24 mouse cellular contexts compared by ENCODE assay signal in genomic region chr11:70663957-70664356, GRCm38 (mm10). TPM values are rescaled to one million over a fixed set of nuclear protein-coding genes. Genes with fewer than 3 reads are reported as not detected.
DNase-seq lines count a peak whose midpoint lies in the region; ATAC-seq and TF ChIP-seq lines count a peak whose summit lies in the region.
"Had no signal": no experiment of that assay in that cellular context is flagged by ENCODE, and none has a peak within 500 bp of the region (broad histone marks: within the 10 kb centered on the region; RNA-seq: fewer than 3 reads in every experiment).

No protein-coding gene starts in this region.

- DNase-seq in heart, adult 18-20 months, result peak; percentile 61 to 75
- DNase-seq in heart, embryonic 10.5 days (ENCODE audit: low spot score), result no peak
- DNase-seq in heart, postnatal 10 days, result peak; percentile 78 to 81
- peak; percentile 90 for DNase-seq in skeletal muscle tissue, adult 2 months (ENCODE audit: low read depth, low spot score)
- no peak for DNase-seq in hindbrain, postnatal 0 days (ENCODE audit: low spot score)
- no peak for DNase-seq in hindbrain, embryonic 11.5 days (ENCODE audit: low spot score)
- DNase-seq: adrenal gland, postnatal 36 days; B cell, adult 2 months; cerebellum, adult 18-20 months; cerebellum, postnatal 10 days; kidney, adult 11 months; kidney, postnatal 14 days; layer of hippocampus, adult 9-11 months; liver; lung, adult 2 months; lung, postnatal 10 days had no signal

- H3K4me1 ChIP-seq in heart, embryonic 10.5 days, result peaks cover 32% of the 10 kb centered on the region
- H3K4me1 ChIP-seq in heart, embryonic 13.5 days, result peaks cover 45% of the 10 kb centered on the region
- peaks cover 4% of the 10 kb centered on the region; the same call in 1 of the 2 replicates for H3K4me1 ChIP-seq in hindbrain, postnatal 0 days (ENCODE audit: insufficient read depth, low read length)
- H3K4me1 ChIP-seq in hindbrain, embryonic 11.5 days (replicated peaks; ENCODE audit: control insufficient read depth, insufficient read depth, low read length), result no peaks in the 10 kb centered on the region; the same call in 1 of the 2 replicates

- H3K9ac ChIP-seq in heart, embryonic 13.5 days, result no peak overlapping the region
- no peak overlapping the region for H3K9ac ChIP-seq in hindbrain, postnatal 0 days (replicated peaks; ENCODE audit: low read length)
- no peak overlapping the region for H3K9ac ChIP-seq in hindbrain, embryonic 11.5 days (ENCODE audit: low read depth, low read length)
- H3K9ac ChIP-seq: embryonic facial prominence, embryonic 13.5 days; hindbrain, embryonic 13.5 days; liver, embryonic 14.5 days; midbrain, embryonic 13.5 days had no signal

- H3K4me2 ChIP-seq in heart, embryonic 13.5 days, result no peak overlapping the region
- H3K4me2 ChIP-seq in hindbrain, postnatal 0 days (ENCODE audit: low read depth, low read length), result no peak overlapping the region
- no peak overlapping the region for H3K4me2 ChIP-seq in hindbrain, embryonic 11.5 days (replicated peaks; ENCODE audit: low read depth, low read length)
- H3K4me2 ChIP-seq: embryonic facial prominence, embryonic 13.5 days; hindbrain, embryonic 13.5 days; midbrain, embryonic 13.5 days had no signal

- TF ChIP-seq CTCF in hindbrain, postnatal 0 days (IDR thresholded peaks at IDR 0.05; ENCODE audit: low read depth), result no peak

- no peak overlapping the region for H3K27ac ChIP-seq in heart, embryonic 10.5 days
- H3K27ac ChIP-seq in heart, embryonic 13.5 days (replicated peaks), result 0 out of 2 replicates have a peak overlapping the region, but pooled peaks have one; percentile 24
- H3K27ac ChIP-seq in hindbrain, postnatal 0 days, result no peak overlapping the region
- no peak overlapping the region for H3K27ac ChIP-seq in hindbrain, embryonic 11.5 days (ENCODE audit: low read depth, low read length)
- H3K27ac ChIP-seq: embryonic facial prominence, embryonic 13.5 days; forebrain, embryonic 10.5 days; hindbrain, embryonic 13.5 days; liver, embryonic 14.5 days; macrophage; midbrain, embryonic 13.5 days had no signal

- no peaks in the 10 kb centered on the region for H3K27me3 ChIP-seq in heart, embryonic 10.5 days (ENCODE audit: insufficient read depth, poor library complexity, severe bottlenecking)
- H3K27me3 ChIP-seq in heart, embryonic 13.5 days (replicated peaks), result no peaks in the 10 kb centered on the region
- H3K27me3 ChIP-seq in hindbrain, postnatal 0 days (ENCODE audit: insufficient read depth, low read length), result no peaks in the 10 kb centered on the region
- H3K27me3 ChIP-seq in hindbrain, embryonic 11.5 days (ENCODE audit: control insufficient read depth, insufficient read depth, low read length), result no peaks in the 10 kb centered on the region
- H3K27me3 ChIP-seq: embryonic facial prominence, embryonic 13.5 days; hindbrain, embryonic 13.5 days; midbrain, embryonic 13.5 days had no signal

- WGBS in heart, embryonic 10.5 days, result 88% methylated on average over 6 of the region's 6 CpGs
- 81% methylated on average over 6 of the region's 6 CpGs for WGBS in heart, embryonic 13.5 days
- 83% methylated on average over 6 of the region's 6 CpGs for WGBS in hindbrain, postnatal 0 days
- 96% methylated on average over 4 of the region's 6 CpGs for WGBS in hindbrain, embryonic 11.5 days

- H3K9me3 ChIP-seq in heart, embryonic 10.5 days, result no peaks in the 10 kb centered on the region
- no peaks in the 10 kb centered on the region for H3K9me3 ChIP-seq in heart, embryonic 13.5 days
- no peaks in the 10 kb centered on the region for H3K9me3 ChIP-seq in hindbrain, postnatal 0 days (ENCODE audit: low read length)
- H3K9me3 ChIP-seq in hindbrain, embryonic 11.5 days (ENCODE audit: control insufficient read depth, low read length), result no peaks in the 10 kb centered on the region
- H3K9me3 ChIP-seq: embryonic facial prominence, embryonic 13.5 days; forebrain, embryonic 10.5 days; hindbrain, embryonic 13.5 days; midbrain, embryonic 13.5 days had no signal

- H3K36me3 ChIP-seq in heart, embryonic 10.5 days, result peaks cover 80% of the 10 kb centered on the region
- peaks cover 84% of the 10 kb centered on the region for H3K36me3 ChIP-seq in heart, embryonic 13.5 days
- H3K36me3 ChIP-seq in hindbrain, postnatal 0 days (ENCODE audit: insufficient read depth, low read length), result peaks cover 32% of the 10 kb centered on the region
- peaks cover 4% of the 10 kb centered on the region for H3K36me3 ChIP-seq in hindbrain, embryonic 11.5 days (ENCODE audit: control insufficient read depth, insufficient read depth, low read length)

- no peak for ATAC-seq in heart, embryonic 13.5 days (ENCODE audit: extremely low read depth, insufficient number of reproducible peaks, low FRiP score, low TSS enrichment)
- ATAC-seq in hindbrain, postnatal 0 days, result no peak
- ATAC-seq in hindbrain, embryonic 11.5 days (ENCODE audit: low FRiP score), result no peak
- ATAC-seq: inflammation-experienced regulatory T-cells, adult 6 months; midbrain, embryonic 13.5 days had no signal

- intact Hi-C loops in heart, postnatal 10 days (cut with DNase I), result no loop called here

- H3K4me3 ChIP-seq in heart, embryonic 10.5 days, result no peak overlapping the region
- no peak overlapping the region for H3K4me3 ChIP-seq in heart, embryonic 13.5 days
- H3K4me3 ChIP-seq in hindbrain, postnatal 0 days (ENCODE audit: low read length), result no peak overlapping the region
- no peak overlapping the region for H3K4me3 ChIP-seq in hindbrain, embryonic 11.5 days (ENCODE audit: low read depth, low read length)
- H3K4me3 ChIP-seq: embryonic facial prominence, embryonic 13.5 days; forebrain, embryonic 10.5 days; hindbrain, embryonic 13.5 days; midbrain, embryonic 13.5 days had no signal

RNA-seq across cellular contexts. Expression of gene Spag7, which starts 5.3 kb away (rescaled TPM):
- 10 to 100 TPM; 89.3 to 93.9 TPM for total RNA-seq in heart, adult 18-20 months (2021)
- polyA plus RNA-seq in heart, embryonic 10.5 days (2016; fragmentation: Nextera tagmentation; extraction: Ambion mirVana), result 204 and 209 TPM in 2 replicates
- polyA plus RNA-seq in heart, embryonic 13.5 days (2015; fragmentation: Nextera tagmentation; extraction: Ambion mirVana), result 175 and 206 TPM in 2 replicates
- 10 to 100 TPM; 86.0 to 88.2 TPM for total RNA-seq in heart, postnatal 10 days (2021)
- total RNA-seq in hindbrain, postnatal 0 days (2014; rRNA removed), result 31.9 and 43.1 TPM in 2 replicates
- 138 and 142 TPM in 2 replicates for polyA plus RNA-seq in hindbrain, postnatal 0 days (2015; fragmentation: Nextera tagmentation; extraction: Ambion mirVana)
- 151 and 176 TPM in 2 replicates for polyA plus RNA-seq in hindbrain, embryonic 11.5 days (2014; fragmentation: Nextera tagmentation; extraction: Ambion mirVana)

RNA-seq across cellular contexts. Expression of gene Eno3, which starts 7.0 kb away (rescaled TPM):
- 1,000 to 10,000 TPM; 1,596 to 1,839 TPM for total RNA-seq in heart, adult 18-20 months (2021)
- 188 and 256 TPM in 2 replicates for polyA plus RNA-seq in heart, embryonic 10.5 days (2016; fragmentation: Nextera tagmentation; extraction: Ambion mirVana)
- polyA plus RNA-seq in heart, embryonic 13.5 days (2015; fragmentation: Nextera tagmentation; extraction: Ambion mirVana), result 273 and 322 TPM in 2 replicates
- 1,000 to 10,000 TPM; 1,599 to 1,711 TPM for total RNA-seq in heart, postnatal 10 days (2021)
- total RNA-seq in hindbrain, postnatal 0 days (2014; rRNA removed), result 12.4 and 17.7 TPM in 2 replicates
- 5.9 and 8.3 TPM in 2 replicates for polyA plus RNA-seq in hindbrain, postnatal 0 days (2015; fragmentation: Nextera tagmentation; extraction: Ambion mirVana)
- polyA plus RNA-seq in hindbrain, embryonic 11.5 days (2014; fragmentation: Nextera tagmentation; extraction: Ambion mirVana), result 23.2 and 26.2 TPM in 2 replicates

RNA-seq across cellular contexts. Expression of gene Pfn1, which starts 9.5 kb away (rescaled TPM):
- 100 to 1,000 TPM; 303 to 305 TPM for total RNA-seq in heart, adult 18-20 months (2021)
- 2,022 and 2,208 TPM in 2 replicates for polyA plus RNA-seq in heart, embryonic 10.5 days (2016; fragmentation: Nextera tagmentation; extraction: Ambion mirVana)
- 1,587 and 1,588 TPM in 2 replicates for polyA plus RNA-seq in heart, embryonic 13.5 days (2015; fragmentation: Nextera tagmentation; extraction: Ambion mirVana)
- total RNA-seq in heart, postnatal 10 days (2021), result 100 to 1,000 TPM; 456 to 499 TPM
- total RNA-seq in hindbrain, postnatal 0 days (2014; rRNA removed), result 460 and 560 TPM in 2 replicates
- 606 and 634 TPM in 2 replicates for polyA plus RNA-seq in hindbrain, postnatal 0 days (2015; fragmentation: Nextera tagmentation; extraction: Ambion mirVana)
- polyA plus RNA-seq in hindbrain, embryonic 11.5 days (2014; fragmentation: Nextera tagmentation; extraction: Ambion mirVana), result 1,409 and 1,523 TPM in 2 replicates

RNA-seq across cellular contexts. Expression of gene Slc25a11, which starts 16.7 kb away (rescaled TPM):
- total RNA-seq in heart, adult 18-20 months (2021), result 100 to 1,000 TPM; 619 to 711 TPM
- 207 and 246 TPM in 2 replicates for polyA plus RNA-seq in heart, embryonic 10.5 days (2016; fragmentation: Nextera tagmentation; extraction: Ambion mirVana)
- polyA plus RNA-seq in heart, embryonic 13.5 days (2015; fragmentation: Nextera tagmentation; extraction: Ambion mirVana), result 234 and 262 TPM in 2 replicates
- total RNA-seq in heart, postnatal 10 days (2021), result 100 to 1,000 TPM; 378 to 381 TPM
- 154 and 160 TPM in 2 replicates for total RNA-seq in hindbrain, postnatal 0 days (2014; rRNA removed)
- 168 and 171 TPM in 2 replicates for polyA plus RNA-seq in hindbrain, postnatal 0 days (2015; fragmentation: Nextera tagmentation; extraction: Ambion mirVana)
- 138 and 145 TPM in 2 replicates for polyA plus RNA-seq in hindbrain, embryonic 11.5 days (2014; fragmentation: Nextera tagmentation; extraction: Ambion mirVana)

RNA-seq across cellular contexts. Expression of gene Rnf167, which starts 16.9 kb away (rescaled TPM):
- 10 to 100 TPM; 51.4 to 63.0 TPM for total RNA-seq in heart, adult 18-20 months (2021)
- polyA plus RNA-seq in heart, embryonic 10.5 days (2016; fragmentation: Nextera tagmentation; extraction: Ambion mirVana), result 68.3 and 74.4 TPM in 2 replicates
- polyA plus RNA-seq in heart, embryonic 13.5 days (2015; fragmentation: Nextera tagmentation; extraction: Ambion mirVana), result 66.3 and 73.8 TPM in 2 replicates
- 10 to 100 TPM; 50.2 to 50.4 TPM for total RNA-seq in heart, postnatal 10 days (2021)
- total RNA-seq in hindbrain, postnatal 0 days (2014; rRNA removed), result 70.2 and 87.3 TPM in 2 replicates
- polyA plus RNA-seq in hindbrain, postnatal 0 days (2015; fragmentation: Nextera tagmentation; extraction: Ambion mirVana), result 100 and 105 TPM in 2 replicates
- polyA plus RNA-seq in hindbrain, embryonic 11.5 days (2014; fragmentation: Nextera tagmentation; extraction: Ambion mirVana), result 86.6 and 94.3 TPM in 2 replicates

Comparison
In these comparisons a context has a peak if more than half of its experiments do, and no peak if none do; other contexts are left out.
1. DNase-seq: peak in heart, adult 18-20 months (2 of 2), heart, postnatal 10 days (2 of 2) and skeletal muscle tissue, adult 2 months (single experiment); none in heart, embryonic 10.5 days (single experiment), hindbrain, postnatal 0 days (single experiment) and hindbrain, embryonic 11.5 days (single experiment).